Mouse (Mus musculus): ENCODE measurements at regions not wholly inside any gene's neighbourhood (a gene's known extent, or its start where the extent isn't known, plus 50 kb on each side); places are given as distances from the start of the nearest gene placed in this dataset. TPM values are rescaled to one million over a fixed set of nuclear protein-coding genes. Genes with fewer than 3 reads are reported as not detected.

Small RNAs in the stretch of these regions (microRNA-seq; reads per million reads assigned to microRNA genes)
- gene Gm23255 (ENCODE audit: borderline number of aligned reads): not detected

All from embryonic facial prominence, embryonic 11.5 days (tissue).